ENCODE assay signal across 10 mouse cellular contexts in genomic region chr12:51622670-51623365, GRCm38 (mm10). TPM values are rescaled to one million over a fixed set of nuclear protein-coding genes. Genes with fewer than 3 reads are reported as not detected.
A peak's percentile ranks its signal among the peaks of the same experiment; 100 is the strongest.
DNase-seq lines count a peak whose midpoint lies in the region; ATAC-seq and TF ChIP-seq lines count a peak whose summit lies in the region.
"Had no signal": no experiment of that assay in that cellular context is flagged by ENCODE, and none has a peak within 500 bp of the region (broad histone marks: within the 10 kb centered on the region; RNA-seq: fewer than 3 reads in every experiment).

No protein-coding gene starts in this region.

- no peak overlapping the region for H3K4me2 ChIP-seq in kidney, postnatal 0 days (ENCODE audit: low read length)
- H3K4me2 ChIP-seq in neural tube, embryonic 14.5 days (ENCODE audit: low read depth, low read length) = no peak overlapping the region

- H3K4me3 ChIP-seq in kidney, postnatal 0 days (replicated peaks; ENCODE audit: low read depth, low read length) = no peak overlapping the region
- no peak overlapping the region for H3K4me3 ChIP-seq in neural tube, embryonic 14.5 days (ENCODE audit: low read depth, low read length)

- no peak overlapping the region for H3K27ac ChIP-seq in kidney, postnatal 0 days
- no peak overlapping the region for H3K27ac ChIP-seq in neural tube, embryonic 14.5 days (ENCODE audit: low read depth, low read length)

- H3K27me3 ChIP-seq in kidney, postnatal 0 days (ENCODE audit: insufficient read depth, low read length) = no peaks in the 10 kb centered on the region
- H3K27me3 ChIP-seq in neural tube, embryonic 14.5 days (ENCODE audit: control insufficient read depth, insufficient read depth, low read length) = no peaks in the 10 kb centered on the region

- intact Hi-C loops in heart, postnatal 10 days (cut with DNase I) = loop anchor here (5.0 kb wide), 1 partner anchor 221 kb away; no protein-coding TSS in a partner anchor

- 77% methylated on average over 5 of the region's 5 CpGs for WGBS in kidney, postnatal 0 days
- WGBS in neural tube, embryonic 14.5 days = 73% methylated on average over 5 of the region's 5 CpGs

- peaks cover 12% of the 10 kb centered on the region; the same call in 1 of the 2 replicates for H3K36me3 ChIP-seq in kidney, postnatal 0 days (ENCODE audit: insufficient read depth, low read length)
- H3K36me3 ChIP-seq in neural tube, embryonic 14.5 days (ENCODE audit: control insufficient read depth, insufficient read depth, low read length) = peaks cover 8% of the 10 kb centered on the region; the same call in 1 of the 2 replicates

- H3K9me3 ChIP-seq in kidney, postnatal 0 days (replicated peaks; ENCODE audit: low read length) = no peaks in the 10 kb centered on the region
- no peaks in the 10 kb centered on the region for H3K9me3 ChIP-seq in neural tube, embryonic 14.5 days (ENCODE audit: control insufficient read depth, low read length)

- peak; percentile 60 for TF ChIP-seq CTCF in kidney, postnatal 0 days (IDR thresholded peaks at IDR 0.05; ENCODE audit: low read depth)

- H3K4me1 ChIP-seq in kidney, postnatal 0 days (replicated peaks; ENCODE audit: insufficient read depth, low read length) = no peaks in the 10 kb centered on the region
- H3K4me1 ChIP-seq in neural tube, embryonic 14.5 days (ENCODE audit: control insufficient read depth, insufficient read depth, low read length) = no peaks in the 10 kb centered on the region

- DNase-seq in kidney, postnatal 0 days (ENCODE audit: low spot score) = peak; percentile 38
- no peak for DNase-seq in kidney, postnatal 4 days
- DNase-seq in NIH3T3 (ENCODE audit: low read depth) = peak; percentile 37
- peak; percentile 18 for DNase-seq in forelimb bud, embryonic 11.5 days (ENCODE audit: low read depth, low spot score)
- no peak for DNase-seq in gastrocnemius, postnatal 4 days (ENCODE audit: low spot score in 2 of 2)
- DNase-seq in right cerebral cortex, adult 2 months (ENCODE audit: low spot score in 2 of 2) = no peak
- no peak for DNase-seq in heart, postnatal 10 days
- DNase-seq: cerebellum, postnatal 25 days had no signal

- H3K9ac ChIP-seq in kidney, postnatal 0 days (ENCODE audit: low read depth, low read length) = no peak overlapping the region
- H3K9ac ChIP-seq in neural tube, embryonic 14.5 days (replicated peaks; ENCODE audit: low read depth, low read length) = no peak overlapping the region

- no peak for ATAC-seq in kidney, postnatal 0 days (replicated peaks; ENCODE audit: low FRiP score, low read depth)
- ATAC-seq in neural tube, embryonic 14.5 days (ENCODE audit: low read depth) = peak; percentile 85

RNA-seq across cellular contexts. Expression of gene Coch, which starts 29.7 kb away (rescaled TPM):
- 1.6 and 1.9 TPM in 2 replicates for polyA plus RNA-seq in kidney, postnatal 0 days (2015; fragmentation: Nextera tagmentation; extraction: Ambion mirVana)
- polyA plus RNA-seq in neural tube, embryonic 14.5 days (2014; fragmentation: Nextera tagmentation; extraction: Ambion mirVana) = 14.7 and 15.3 TPM in 2 replicates
- total RNA-seq in gastrocnemius, postnatal 4 days (2021) = under 1 TPM; 0.62 to 0.74 TPM
- under 1 TPM; 0.20 to 0.38 TPM for total RNA-seq in heart, postnatal 10 days (2021)
- total RNA-seq: megakaryocyte, adult 5-6 weeks had no signal

Comparison
In these comparisons a context has a peak if more than half of its experiments do, and no peak if none do; other contexts are left out.
1. DNase-seq: peak in kidney, postnatal 0 days (single experiment), NIH3T3 (single experiment) and forelimb bud, embryonic 11.5 days (single experiment); none in kidney, postnatal 4 days (0 of 2), gastrocnemius, postnatal 4 days (0 of 2), right cerebral cortex, adult 2 months (0 of 2) and heart, postnatal 10 days (0 of 2).